Mouse (Mus musculus): ENCODE data around the gene Zbtb21.
"Not testable (repeated sequence)": the region's sequence is repeated elsewhere in the genome, so short reads cannot be mapped to it uniquely, and the experiment has no call there.

The Zbtb21 gene

GRCm38 (mm10) chr16:97962151-97962948 is at the start of gene Zbtb21, which contains the start of gene C2cd2:
TSS of gene Zbtb21 (minus strand) at chr16:97962622.
TSS of gene C2cd2 (minus strand) at chr16:97962598.
- DNase-seq (ENCODE audit: low spot score) = peak; percentile 97

DNA sequence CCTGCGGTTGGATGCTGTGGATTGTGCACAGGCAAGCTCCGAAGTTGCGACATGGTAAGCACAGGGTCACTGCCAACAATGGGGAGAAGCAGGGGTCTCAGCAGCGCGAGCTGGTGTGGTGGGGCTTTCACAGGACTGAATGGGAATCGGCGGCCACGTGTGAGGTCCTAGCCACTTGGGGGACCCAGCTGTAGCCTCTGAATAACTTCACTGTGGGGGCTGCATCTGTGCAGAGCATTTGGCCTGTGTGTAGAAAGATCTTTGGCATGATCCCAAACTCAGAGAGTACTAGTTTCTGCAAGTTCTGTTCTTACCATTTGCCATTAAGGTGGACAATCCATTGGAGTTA is 34.9 kb upstream of the Zbtb21 start:
- not testable (repeated sequence) for DNase-seq (ENCODE audit: low spot score)

DNA sequence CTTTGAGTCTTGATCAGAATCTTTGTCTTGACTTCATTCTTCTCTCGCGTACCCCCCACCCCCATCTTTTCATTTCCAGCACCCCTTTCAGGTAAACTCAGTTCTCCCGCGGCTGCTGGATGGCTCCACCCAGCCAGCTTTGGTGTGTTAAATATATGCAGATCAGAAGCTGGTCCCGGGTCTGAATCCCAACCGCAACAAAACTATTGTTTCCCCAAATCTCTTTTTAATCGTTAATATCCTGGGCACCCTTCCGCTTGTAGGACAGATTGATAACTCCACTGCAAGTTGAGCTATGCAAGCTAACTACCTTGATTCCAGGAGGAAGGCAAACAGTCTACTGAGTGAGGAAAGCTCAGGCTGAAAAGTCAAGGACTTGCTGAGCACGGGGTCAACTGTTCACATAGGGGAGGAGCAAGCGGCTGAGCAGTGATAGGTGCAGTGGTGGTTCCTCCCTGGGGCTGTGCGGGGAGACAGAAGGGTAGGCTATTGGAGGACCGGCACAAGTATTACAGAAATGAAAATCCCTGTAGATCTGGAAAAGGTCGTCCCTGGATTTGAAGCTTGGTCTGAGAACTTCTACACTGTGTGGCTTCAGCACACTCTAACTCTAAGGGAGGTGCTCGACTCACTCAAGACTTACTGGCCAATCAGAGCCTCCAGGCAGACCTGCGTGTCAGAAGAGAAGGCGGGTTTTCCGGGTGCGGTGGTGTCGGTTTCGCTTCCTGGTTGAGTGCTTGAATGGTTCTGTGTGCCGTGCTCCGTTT is 34.4 kb upstream of the Zbtb21 start, which contains the start of gene B230307C23Rik:
B230307C23Rik (plus strand) TSS at position 700 of the 767 bp plus-strand sequence.
- DNase-seq (ENCODE audit: low spot score) = peak; percentile 93

DNA sequence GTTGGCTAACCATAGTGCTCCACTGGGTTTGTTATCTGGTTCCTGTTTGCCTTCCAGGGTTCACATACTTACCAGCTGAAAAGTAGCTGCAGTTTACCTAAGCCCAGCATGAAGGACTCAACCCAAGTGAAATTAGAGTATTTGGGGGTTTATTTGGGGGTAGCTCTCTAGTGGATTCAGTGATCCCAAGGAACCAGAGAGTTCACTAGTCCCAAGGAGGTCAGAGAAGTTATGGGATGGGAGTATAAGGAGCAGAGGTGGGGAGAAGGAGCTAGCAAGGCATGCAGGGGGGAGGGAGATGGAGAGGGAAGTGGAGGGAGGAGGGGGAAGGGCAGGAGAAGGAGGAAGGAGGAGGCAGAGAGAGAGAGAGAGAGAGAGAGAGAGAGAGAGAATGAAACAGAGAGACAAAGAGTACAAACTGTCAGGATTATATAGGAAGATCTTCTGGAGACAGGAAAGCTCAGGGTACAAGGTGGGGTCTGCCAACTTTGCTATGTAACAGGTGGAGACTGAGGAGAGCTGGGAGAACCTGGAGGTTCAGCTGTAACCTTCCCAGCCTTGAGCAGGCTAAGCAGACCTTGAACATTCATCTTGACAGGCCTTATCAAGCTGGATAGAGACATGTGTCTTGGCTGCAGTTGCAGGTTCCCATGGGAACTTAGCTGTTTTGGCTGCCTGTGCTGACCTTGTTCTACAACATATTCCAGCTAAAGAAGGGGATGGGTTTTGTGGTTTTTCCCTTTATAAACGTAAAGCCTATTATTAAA is 33.6 kb upstream of the Zbtb21 start:
- peak; percentile 20 for DNase-seq (ENCODE audit: low spot score)

DNA sequence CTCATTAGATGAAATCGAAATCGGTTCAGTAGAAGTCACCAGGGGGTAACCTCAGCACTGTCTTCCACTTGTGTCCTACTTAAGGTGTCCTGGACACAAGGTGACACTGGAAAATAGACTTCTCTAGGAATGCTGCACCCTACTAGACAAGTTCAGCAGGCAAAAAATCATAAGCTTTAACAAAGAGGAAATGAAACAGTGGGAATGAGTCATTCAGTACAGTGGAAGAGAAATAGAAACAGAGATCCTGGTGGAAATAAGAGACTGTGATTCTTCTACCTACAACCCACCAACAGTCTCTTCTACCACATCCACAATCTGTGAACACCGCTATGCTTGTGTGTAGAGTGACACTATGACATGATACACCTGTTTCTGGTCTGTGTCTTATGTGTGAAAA is 30.1 kb upstream of the Zbtb21 start:
- DNase-seq (ENCODE audit: low spot score) = not testable (repeated sequence)

DNA sequence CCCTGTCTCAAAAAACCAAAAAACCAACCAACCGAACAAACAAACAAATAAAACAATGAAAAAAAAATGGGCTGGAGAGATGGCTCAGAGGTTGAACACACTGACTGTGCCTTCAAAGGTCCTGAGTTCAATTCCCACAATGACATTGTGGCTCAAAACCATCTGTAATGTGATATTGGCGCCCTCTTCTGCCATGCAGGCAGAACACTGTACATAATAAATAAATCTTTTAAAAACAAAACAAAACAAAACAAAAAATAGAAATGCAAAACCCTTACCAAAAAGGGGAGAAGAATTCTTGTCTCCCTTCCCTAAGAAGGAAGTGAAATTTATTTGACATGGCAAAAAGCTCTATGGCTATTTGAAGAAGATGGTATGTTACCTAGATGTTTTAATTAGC is 29.1 kb upstream of the Zbtb21 start:
- no peak for DNase-seq (ENCODE audit: low spot score)

- DNase-seq (ENCODE audit: low spot score) = no peak
Observed at GRCm38 (mm10) chr16:97984589-97984988, 22.2 kb upstream of the Zbtb21 start.

DNA sequence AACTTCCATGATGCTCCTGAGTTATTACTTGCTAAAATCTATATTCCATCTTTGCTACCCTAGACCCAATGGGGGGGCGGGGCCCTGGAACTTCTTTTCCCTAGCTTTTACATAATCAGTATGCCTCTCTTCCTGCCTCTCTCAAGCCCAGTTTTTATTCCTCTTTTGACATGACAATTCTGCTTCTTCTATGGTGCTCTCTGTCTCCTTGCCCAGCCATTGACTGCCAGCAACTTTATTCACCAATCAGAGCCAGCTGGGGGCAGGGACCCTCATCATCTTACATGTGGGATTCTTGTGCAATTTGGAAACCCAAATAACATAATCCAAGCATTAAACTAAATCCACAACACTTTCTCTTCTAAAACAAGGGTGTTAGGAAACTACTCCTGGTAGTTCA is 18.9 kb upstream of the Zbtb21 start:
- no peak for DNase-seq (ENCODE audit: low spot score)

DNA sequence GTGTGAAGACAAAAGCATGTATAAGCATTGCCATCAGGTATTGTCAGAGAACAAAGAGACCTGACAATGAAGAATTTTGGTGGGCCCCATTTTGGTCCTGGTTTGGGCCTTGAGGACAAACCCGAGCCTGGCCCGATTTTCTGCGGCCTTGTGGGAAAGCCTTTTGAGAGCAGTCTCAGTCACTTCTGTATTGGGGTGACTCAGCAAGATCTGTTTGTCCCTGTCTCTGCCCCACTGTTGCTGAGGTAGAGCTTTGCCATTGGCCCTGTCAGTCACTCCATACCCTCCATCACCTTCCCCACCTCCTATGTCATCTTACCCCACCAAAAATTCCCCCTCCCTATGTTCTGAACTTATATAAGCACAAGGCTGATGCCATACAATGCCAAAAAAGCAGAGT is 15.3 kb upstream of the Zbtb21 start:
- DNase-seq (ENCODE audit: low spot score) = no peak

GRCm38 (mm10) chr16:97977277-97977676 is 14.9 kb upstream of the Zbtb21 start:
- no peak for DNase-seq (ENCODE audit: low spot score)

DNA sequence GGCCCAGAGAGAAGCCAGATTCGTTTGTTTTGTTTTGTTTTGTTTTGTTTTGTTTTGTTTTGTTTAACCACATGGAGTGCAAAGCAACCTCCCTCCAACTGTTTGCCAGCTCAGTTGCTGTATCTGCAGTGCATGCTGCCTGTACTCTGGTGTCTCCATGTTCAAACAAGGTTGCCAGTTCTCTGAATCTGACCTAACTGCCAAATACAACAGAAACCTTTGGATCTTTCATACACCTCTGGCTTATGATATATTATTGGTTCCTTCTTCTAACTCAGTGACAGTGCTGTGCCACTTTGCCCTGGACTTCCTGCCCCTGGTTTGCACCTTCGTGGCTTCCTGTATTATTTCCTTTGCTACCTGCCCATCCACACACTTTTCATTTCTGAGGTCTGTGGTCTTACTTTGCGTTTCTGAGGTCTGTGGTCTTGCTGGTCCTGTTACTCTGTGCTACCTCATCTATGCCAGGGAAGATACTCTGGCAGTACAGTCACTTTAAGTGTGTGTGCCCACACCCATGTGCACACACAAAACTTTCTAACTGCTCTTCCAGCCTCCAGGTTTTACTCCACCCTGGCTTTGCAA is 1.6 kb upstream of the Zbtb21 start:
- DNase-seq (ENCODE audit: low spot score) = no peak

DNA sequence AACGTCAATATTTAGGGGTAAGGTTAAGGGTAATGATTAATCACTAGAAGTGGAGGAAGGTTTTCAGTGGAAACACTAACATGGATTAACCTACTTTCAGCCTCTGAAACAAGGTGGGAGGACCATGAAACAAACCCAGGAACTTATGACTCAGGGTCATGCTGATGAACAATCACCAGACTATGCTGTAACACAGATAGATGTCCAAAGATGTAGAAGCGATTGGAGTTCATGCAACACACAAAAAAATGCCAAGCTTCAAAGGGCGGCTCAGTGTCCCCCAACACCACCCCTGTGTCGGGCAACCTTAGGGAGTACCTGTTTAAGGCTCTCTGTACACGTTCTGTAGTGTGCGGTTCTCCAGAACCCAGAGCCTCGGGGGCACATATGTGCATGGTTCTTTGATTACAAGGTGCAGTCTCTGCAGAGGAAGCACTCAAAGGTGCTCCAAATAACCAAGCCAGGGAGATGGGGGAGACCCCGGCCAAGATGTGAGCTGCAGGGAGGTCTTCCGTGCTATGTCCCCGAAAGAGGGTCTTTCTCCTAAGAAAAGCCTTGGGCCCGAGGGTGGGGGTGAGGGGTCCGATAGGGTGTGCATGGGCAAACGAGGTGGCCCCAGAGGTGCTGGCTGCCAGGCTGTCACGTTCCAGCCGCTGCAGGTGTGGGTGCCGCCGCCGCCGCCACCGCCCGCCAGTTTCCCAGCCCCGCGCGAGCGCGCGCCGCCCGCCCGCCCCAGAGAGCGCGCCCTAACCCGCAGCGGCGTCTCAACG is 856 bp downstream of the Zbtb21 start:
- DNase-seq (ENCODE audit: low spot score) = peak; percentile 11

GRCm38 (mm10) chr16:97960348-97960747 is 2.1 kb downstream of the Zbtb21 start:
- DNase-seq (ENCODE audit: low spot score) = no peak

GRCm38 (mm10) chr16:97958401-97958973 is 3.9 kb downstream of the Zbtb21 start:
- no peak for DNase-seq (ENCODE audit: low spot score)

- DNase-seq (ENCODE audit: low spot score) = no peak
Observed at GRCm38 (mm10) chr16:97957626-97958025, 4.8 kb downstream of the Zbtb21 start.

DNA sequence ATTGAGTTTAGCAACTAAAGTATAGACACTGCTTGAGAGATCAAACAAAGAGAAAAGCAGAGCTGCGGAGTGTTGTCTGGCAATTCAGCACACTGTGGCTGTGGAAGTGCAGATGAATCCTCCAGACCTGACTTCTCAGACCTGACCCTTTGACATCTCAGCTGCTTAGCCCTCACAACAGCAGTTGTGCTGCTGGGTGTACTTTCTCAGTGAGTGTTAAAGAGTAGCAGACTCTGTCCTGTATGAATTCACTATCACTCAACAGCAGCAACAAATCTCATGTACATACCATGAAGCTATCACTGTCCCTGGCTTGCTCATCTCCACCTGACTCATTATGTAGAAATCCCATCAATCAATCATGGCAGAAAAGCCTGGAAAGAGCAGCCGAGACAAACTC is 6.4 kb downstream of the Zbtb21 start:
- DNase-seq (ENCODE audit: low spot score) = no peak

DNA sequence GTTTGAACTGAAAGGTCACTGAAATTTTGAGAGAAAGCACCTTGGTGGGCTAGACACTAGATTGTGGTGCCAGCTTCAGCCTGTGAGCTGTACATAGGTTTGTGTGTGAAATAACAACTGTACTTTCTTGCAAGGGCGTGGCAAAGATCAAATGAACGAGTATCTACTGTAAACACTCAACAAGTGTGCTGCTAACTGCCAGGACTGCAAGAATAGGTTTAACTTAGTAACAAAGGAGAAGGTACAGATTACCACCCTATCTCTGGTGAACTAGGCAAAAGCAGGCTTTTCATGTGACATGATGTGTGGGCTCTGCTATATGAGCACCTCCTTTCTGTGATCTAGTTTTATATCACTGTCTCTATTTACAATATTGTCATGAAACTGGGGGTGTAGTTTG is 9.1 kb downstream of the Zbtb21 start:
- DNase-seq (ENCODE audit: low spot score) = no peak

DNA sequence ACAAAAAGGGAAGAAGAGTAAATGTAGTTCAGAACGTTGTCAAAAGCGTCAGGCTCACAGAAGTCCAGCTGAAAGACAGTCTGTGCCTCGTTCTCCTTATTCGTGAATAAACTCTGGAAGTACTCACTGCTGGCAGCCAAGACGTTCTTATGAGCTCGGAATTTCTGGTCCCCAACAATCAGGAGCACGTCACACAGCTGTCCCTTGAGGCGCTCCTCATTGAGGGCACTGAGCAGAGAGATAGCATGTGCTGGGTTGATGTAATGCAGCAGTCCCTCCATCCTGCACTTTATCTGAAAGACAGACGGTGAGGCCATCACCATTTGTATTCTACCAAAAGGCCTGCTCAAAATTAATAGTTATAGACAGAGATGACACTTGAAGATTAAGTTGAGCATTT is 9.6 kb downstream of the Zbtb21 start:
- no peak for DNase-seq (ENCODE audit: low spot score)

DNA sequence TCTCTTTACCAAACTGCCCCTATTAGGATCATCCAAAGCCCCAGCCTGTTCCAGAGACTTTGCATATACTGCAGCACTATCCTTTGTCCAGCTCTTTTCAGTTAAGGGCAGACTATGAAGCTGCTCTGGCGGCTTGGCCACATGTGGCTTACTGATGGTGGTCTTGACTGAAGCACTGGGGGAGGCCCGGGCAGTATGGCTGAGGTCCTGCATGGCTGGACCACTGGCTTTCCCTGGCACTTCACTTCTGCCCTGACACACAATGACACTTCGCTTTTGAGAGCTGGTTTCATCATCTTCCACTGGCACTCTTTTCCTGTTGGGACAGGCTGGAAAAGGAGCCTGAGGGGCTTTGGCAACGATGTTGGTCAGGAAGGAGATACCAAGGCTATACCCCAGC is 10.1 kb downstream of the Zbtb21 start:
- no peak for DNase-seq (ENCODE audit: low spot score)

GRCm38 (mm10) chr16:97950061-97950460 is 12.4 kb downstream of the Zbtb21 start:
- no peak for DNase-seq (ENCODE audit: low spot score)

DNA sequence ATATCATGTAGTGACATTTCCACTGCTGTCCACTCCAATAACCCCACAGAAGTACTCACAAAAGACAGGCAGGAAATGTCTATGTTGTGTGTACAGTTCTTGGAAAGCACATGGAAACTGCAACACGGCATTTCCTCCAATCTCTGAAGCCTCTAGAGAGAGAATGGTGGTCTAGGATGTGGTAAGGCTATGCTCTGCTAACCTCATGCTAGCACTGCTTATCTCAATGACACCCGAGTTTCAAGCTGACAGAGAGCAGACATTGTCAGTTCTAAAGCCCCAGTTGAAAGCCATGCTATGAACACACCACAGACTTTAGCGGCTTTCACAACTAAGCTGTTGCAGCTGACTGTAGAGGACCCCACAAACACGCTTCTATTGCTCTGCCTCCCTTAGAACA is 13.6 kb downstream of the Zbtb21 start:
- DNase-seq (ENCODE audit: low spot score) = no peak
